ENCODE assay signal across 8 mouse cellular contexts in the genomic region with DNA sequence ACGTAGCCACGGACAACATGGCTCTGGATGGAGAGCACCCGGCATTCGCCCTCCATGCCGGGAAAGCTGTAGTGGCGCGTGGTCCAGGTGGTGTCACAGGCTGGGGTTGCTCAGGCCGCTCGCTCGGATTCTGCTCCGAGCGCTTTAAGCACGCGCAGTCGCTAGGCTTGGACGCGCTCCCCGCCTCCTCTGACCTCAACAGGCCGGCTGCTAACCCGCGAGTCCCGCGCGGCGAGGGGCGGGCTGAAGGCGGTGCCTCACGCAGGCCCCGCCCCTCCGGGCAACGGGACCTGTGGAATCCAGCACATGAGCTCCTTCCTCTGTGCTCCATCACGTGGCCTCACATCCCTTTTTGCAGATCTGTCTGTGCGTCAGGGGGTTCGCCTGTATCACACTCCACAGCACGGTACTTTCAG. TPM values are rescaled to one million over a fixed set of nuclear protein-coding genes. Genes with fewer than 3 reads are reported as not detected.
DNase-seq lines count a peak whose midpoint lies in the region; ATAC-seq and TF ChIP-seq lines count a peak whose summit lies in the region.

A gene (minus strand): TSS at position 184 of the 416 bp plus-strand sequence.

- no peaks in the 10 kb centered on the region for H3K9me3 ChIP-seq in ES-E14 (ENCODE audit: control insufficient read depth, insufficient read depth, low read depth, low read length)
- no peaks in the 10 kb centered on the region for H3K9me3 ChIP-seq in forebrain, embryonic 16.5 days (ENCODE audit: control insufficient read depth, low read length)
- H3K9me3 ChIP-seq in lung, embryonic 14.5 days (ENCODE audit: low read depth, low read length), result no peaks in the 10 kb centered on the region

- peaks cover 3 to 15% of the 10 kb centered on the region in 2 experiments; a peak in 1 of 4 replicates for H3K4me1 ChIP-seq in ES-E14 (ENCODE audit: control insufficient read depth in 2 of 2, insufficient read depth in 2 of 2, low read length in 2 of 2, poor library complexity in 1 of 2)
- peaks cover 8% of the 10 kb centered on the region for H3K4me1 ChIP-seq in forebrain, embryonic 16.5 days (replicated peaks; ENCODE audit: control insufficient read depth, insufficient read depth, low read length)
- H3K4me1 ChIP-seq in lung, embryonic 14.5 days (ENCODE audit: insufficient read depth), result peaks cover 8% of the 10 kb centered on the region; the same call in 1 of the 2 replicates
- peaks cover 43% of the 10 kb centered on the region for H3K4me1 ChIP-seq in olfactory bulb, adult 2 months (ENCODE audit: control insufficient read depth, insufficient read depth, low read length)
- peaks cover 18% of the 10 kb centered on the region for H3K4me1 ChIP-seq in thymus, adult 2 months (replicated peaks; ENCODE audit: control insufficient read depth, insufficient read depth, low read length)

- no peak for TF ChIP-seq CTCF in layer of hippocampus, adult 2 months (conservative IDR thresholded peaks at IDR 0.05)
- no peak for TF ChIP-seq CTCF in lung, embryonic 14.5 days (IDR thresholded peaks at IDR 0.05; ENCODE audit: low read depth)
- TF ChIP-seq CTCF in olfactory bulb, adult 2 months (IDR thresholded peaks at IDR 0.05; ENCODE audit: insufficient read depth, low read depth, low read length), result no peak
- no peak for TF ChIP-seq CTCF in thymus, adult 2 months (IDR thresholded peaks at IDR 0.05; ENCODE audit: borderline replicate concordance, control insufficient read depth, extremely low read depth, insufficient read depth, low read length, poor library complexity)

- peak within 1 kb of the TSS; percentile 75 to 77 for H3K4me3 ChIP-seq in ES-E14 (ENCODE audit: insufficient read depth in 1 of 2, low read depth in 1 of 2, low read length in 2 of 2, poor library complexity in 1 of 2, severe bottlenecking in 1 of 2)
- peak within 1 kb of the TSS; percentile 76 for H3K4me3 ChIP-seq in forebrain, embryonic 16.5 days (replicated peaks; ENCODE audit: low read length)
- H3K4me3 ChIP-seq in layer of hippocampus, adult 2 months, result peak within 1 kb of the TSS; percentile 98
- H3K4me3 ChIP-seq in lung, embryonic 14.5 days (ENCODE audit: low read depth, low read length), result peak within 1 kb of the TSS; percentile 68
- peak within 1 kb of the TSS; percentile 63 for H3K4me3 ChIP-seq in olfactory bulb, adult 2 months (ENCODE audit: insufficient read depth, low read depth, low read length)
- peak within 1 kb of the TSS; percentile 79 for H3K4me3 ChIP-seq in thymus, adult 2 months (ENCODE audit: control insufficient read depth, insufficient read depth, low read length)

- H3K4me2 ChIP-seq in forebrain, embryonic 16.5 days (ENCODE audit: low read length), result peak within 1 kb of the TSS; percentile 100
- peak within 1 kb of the TSS; percentile 99 for H3K4me2 ChIP-seq in lung, embryonic 14.5 days

- H3K27me3 ChIP-seq in forebrain, embryonic 16.5 days (replicated peaks; ENCODE audit: control insufficient read depth, insufficient read depth, low read length), result no peaks in the 10 kb centered on the region
- no peaks in the 10 kb centered on the region for H3K27me3 ChIP-seq in lung, embryonic 14.5 days (ENCODE audit: insufficient read depth, low read length)
- no peaks in the 10 kb centered on the region for H3K27me3 ChIP-seq in thymus, adult 2 months (ENCODE audit: control insufficient read depth, insufficient read depth, low read length)

- intact Hi-C loops in heart, postnatal 36 days (cut with DNase I), result loop anchor here (5.0 kb wide), 1 partner anchor 128 kb away; a partner anchor contains a TSS

- peak; percentile 91 for TF ChIP-seq POLR2A in olfactory bulb, adult 2 months (IDR thresholded peaks at IDR 0.05; ENCODE audit: insufficient read depth, low read depth, low read length)
- TF ChIP-seq POLR2A in thymus, adult 2 months (IDR thresholded peaks at IDR 0.05; ENCODE audit: control insufficient read depth, extremely low read depth, insufficient read depth, low read length, poor library complexity), result peak; percentile 17; the same call in 1 of the 2 replicates

- DNase-seq in ES-E14 (ENCODE audit: low read depth, low spot score), result peak; percentile 89
- peak; percentile 98 for DNase-seq in cerebellum, adult 11-12 months
- peak; percentile 95 for DNase-seq in heart, postnatal 36 days
- DNase-seq in layer of hippocampus, adult 2 months (ENCODE audit: low spot score in 2 of 2), result peak; percentile 94 to 95
- DNase-seq in lung, embryonic 14.5 days, result peak; percentile 96
- peak; percentile 95 for DNase-seq in thymus, adult 2 months

- under 1% methylated on average over 35 of the region's 35 CpGs for WGBS in forebrain, embryonic 16.5 days
- WGBS in lung, embryonic 14.5 days, result under 1% methylated on average over 35 of the region's 35 CpGs
- WGBS in olfactory bulb, adult 2 months, result under 1% methylated on average over 35 of the region's 35 CpGs
- WGBS in thymus, adult 2 months, result under 1% methylated on average over 35 of the region's 35 CpGs

- no peaks in the 10 kb centered on the region for H3K36me3 ChIP-seq in ES-E14 (ENCODE audit: control insufficient read depth, insufficient read depth, low read length, poor library complexity, severe bottlenecking)
- H3K36me3 ChIP-seq in forebrain, embryonic 16.5 days (ENCODE audit: control insufficient read depth, insufficient read depth), result no peaks in the 10 kb centered on the region
- H3K36me3 ChIP-seq in lung, embryonic 14.5 days (ENCODE audit: insufficient read depth), result no peaks in the 10 kb centered on the region
- no peaks in the 10 kb centered on the region for H3K36me3 ChIP-seq in thymus, adult 2 months (ENCODE audit: control insufficient read depth, insufficient read depth, low read length)

- in situ Hi-C loops in ES-E14 (cut with MboI; ENCODE audit: low sequenced_read_pairs in 2 of 2, unreplicated experiment in 2 of 2), result no loop called here

- H3K9ac ChIP-seq in ES-E14 (ENCODE audit: insufficient read depth, low read depth, low read length, poor library complexity, severe bottlenecking), result peak within 1 kb of the TSS; percentile 73
- peak within 1 kb of the TSS; percentile 74 for H3K9ac ChIP-seq in forebrain, embryonic 16.5 days (replicated peaks; ENCODE audit: low read depth, low read length)
- H3K9ac ChIP-seq in lung, embryonic 14.5 days, result peak within 1 kb of the TSS; percentile 65

- peak; percentile 96 for ATAC-seq in forebrain, embryonic 16.5 days
- ATAC-seq in lung, embryonic 14.5 days (ENCODE audit: insufficient read depth), result peak; percentile 95

- no peak within 1 kb of the TSS for H3K27ac ChIP-seq in ES-E14 (ENCODE audit: insufficient read depth, low read depth, low read length, poor library complexity, severe bottlenecking)
- H3K27ac ChIP-seq in forebrain, embryonic 16.5 days (ENCODE audit: low read length), result peak within 1 kb of the TSS; percentile 18; the same call in 1 of the 2 replicates
- H3K27ac ChIP-seq in layer of hippocampus, adult 2 months, result peak within 1 kb of the TSS; percentile 96
- no peak within 1 kb of the TSS for H3K27ac ChIP-seq in lung, embryonic 14.5 days (ENCODE audit: low read depth)
- H3K27ac ChIP-seq in olfactory bulb, adult 2 months (ENCODE audit: insufficient read depth, low read depth, low read length), result peak within 1 kb of the TSS; percentile 73
- peak within 1 kb of the TSS; percentile 84 for H3K27ac ChIP-seq in thymus, adult 2 months (ENCODE audit: control insufficient read depth, insufficient read depth, low read length)

TF ChIP-seq in ES-E14, 5 proteins besides CTCF, POLR2A, EP300 and RAD21:
- TF ChIP-seq HCFC1 (IDR thresholded peaks at IDR 0.05; ENCODE audit: borderline replicate concordance, insufficient read depth, low read length) (no peak), ZNF384 (IDR thresholded peaks at IDR 0.05; ENCODE audit: low read depth, low read length) (no peak), CHD2 (IDR thresholded peaks at IDR 0.05; ENCODE audit: low read depth, low read length) (no peak), ZC3H11A (IDR thresholded peaks at IDR 0.05; ENCODE audit: borderline replicate concordance, low read depth, low read length) (no peak), MAFK (IDR thresholded peaks at IDR 0.05; ENCODE audit: insufficient read depth, low read depth, low read length) (no peak)
TF ChIP-seq in ES-E14: peak in this region for 0.

RNA-seq across cellular contexts. Expression of the gene that starts here (rescaled TPM):
- total RNA-seq in ES-E14 (2012; rRNA removed), result 10.1 and 10.3 TPM in 2 replicates
- 16.7 and 23.0 TPM in 2 replicates for polyA plus RNA-seq in forebrain, embryonic 16.5 days (2015; fragmentation: Nextera tagmentation; extraction: Ambion mirVana)
- 10 to 100 TPM; 10.6 to 11.7 TPM for total RNA-seq in heart, postnatal 36 days (2021)
- 10 to 100 TPM; 95.6 to 96.1 TPM for total RNA-seq in layer of hippocampus, adult 2 months (2021)
- 5.9 and 6.9 TPM in 2 replicates for polyA plus RNA-seq in lung, embryonic 14.5 days (2014; fragmentation: Nextera tagmentation; extraction: Ambion mirVana)
- polyA plus RNA-seq in olfactory bulb, adult 2 months (2012; ENCODE audit: insufficient read depth, insufficient read length, low replicate concordance, missing spikeins), result not detected in 2 replicates
- polyA plus RNA-seq in thymus, adult 2 months (2012; rRNA removed), result 26.1 and 28.8 TPM in 2 replicates

Comparison
In these comparisons a context has a peak if more than half of its experiments do, and no peak if none do; other contexts are left out.
1. H3K27ac ChIP-seq: peak in forebrain, embryonic 16.5 days (single experiment), layer of hippocampus, adult 2 months (single experiment), olfactory bulb, adult 2 months (single experiment) and thymus, adult 2 months (single experiment); none in ES-E14 (single experiment) and lung, embryonic 14.5 days (single experiment).
2. Peak in every context shown above with its lines, with median percentiles within 50 percentile points of each other: DNase-seq, H3K4me3 ChIP-seq and H3K9ac ChIP-seq.